Mouse (Mus musculus) liver, embryonic 14.5 days (tissue): ENCODE data around the gene Vax1.
A peak's percentile ranks its signal among the peaks of the same experiment; 100 is the strongest.

Source experiments
- CTCF ChIP-seq: IDR thresholded peaks from 2 replicates; pipeline ENCODE4 v1.5.1; 2016; ENCODE audit warnings: antibody characterized with exemption, low read depth, control low read depth
- EP300 ChIP-seq: IDR thresholded peaks from 2 replicates; pipeline ENCODE4 v1.6.1; 2016; ENCODE audit warnings: antibody characterized with exemption, low read depth

DNA sequence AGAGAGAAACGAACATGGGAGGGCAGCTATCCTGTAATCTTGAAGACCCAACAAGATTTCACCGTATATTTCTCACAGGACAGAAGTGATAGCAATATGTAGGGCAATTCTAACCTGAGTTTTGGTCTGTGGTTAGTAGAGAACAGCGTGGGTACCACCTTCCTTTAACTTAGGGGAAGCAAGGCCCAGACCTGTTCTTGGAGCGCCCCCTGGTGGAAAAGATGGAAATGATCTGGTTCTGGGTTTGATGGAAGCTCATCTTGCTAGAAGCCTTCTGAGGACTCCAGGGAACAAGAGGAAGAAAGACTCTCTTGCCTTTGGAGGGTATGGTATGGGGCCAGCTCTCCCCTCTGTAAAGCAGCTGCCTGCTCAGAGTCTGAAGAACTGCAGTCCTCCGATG lies 38.6 kb upstream of the Vax1 start:
- TF ChIP-seq CTCF, result peak; percentile 81
- no peak for TF ChIP-seq EP300
